Mouse (Mus musculus) liver, embryonic 16.5 days (tissue): Measurements from ENCODE around the gene Myh9. TPM values are rescaled to one million over a fixed set of nuclear protein-coding genes. Genes with fewer than 3 reads are reported as not detected.

Source experiments
- ATAC-seq: fragments of 200-750 bp; cut with Nextera tagmentation; 2 replicates; pipeline ENCODE4 v1.8.0; 2017; ENCODE audit warnings: low read depth, mild to moderate bottlenecking, moderate number of reproducible peaks, moderate library complexity
- H3K27ac ChIP-seq: fragments of 300-500 bp; sonication (generic); 2 replicates; pipeline ENCODE4 v1.5.1; 2014; ENCODE audit warnings: mild to moderate bottlenecking, low read length
- H3K27me3 ChIP-seq: fragments of 300-500 bp; sonication (generic); 2 replicates; pipeline ENCODE4 v1.6.1; 2014; ENCODE audit warnings: low read depth, low read length, mixed read lengths; ENCODE audit not compliant: control insufficient read depth, insufficient read depth
- H3K36me3 ChIP-seq: fragments of 300-500 bp; sonication (generic); 2 replicates; pipeline ENCODE4 v1.6.1; 2014; ENCODE audit warnings: mild to moderate bottlenecking; ENCODE audit not compliant: control insufficient read depth, insufficient read depth
- H3K4me1 ChIP-seq: fragments of 300-500 bp; sonication (generic); 2 replicates; pipeline ENCODE4 v1.6.1; 2014; ENCODE audit warnings: low read depth, low read length, mixed read lengths; ENCODE audit not compliant: control insufficient read depth
- H3K4me2 ChIP-seq: fragments of 300-500 bp; sonication (generic); 2 replicates; pipeline ENCODE4 v1.6.1; 2014; ENCODE audit warnings: low read depth, low read length, mixed read lengths
- H3K4me3 ChIP-seq: fragments of 300-500 bp; sonication (generic); 2 replicates; pipeline ENCODE4 v1.5.1; 2014; ENCODE audit warnings: low read depth, mild to moderate bottlenecking, low read length
- H3K9ac ChIP-seq: fragments of 300-500 bp; sonication (generic); 2 replicates; pipeline ENCODE4 v1.6.1; 2014; ENCODE audit warnings: low read depth, low read length
- H3K9me3 ChIP-seq: fragments of 300-500 bp; sonication (generic); replicated peaks from 2 replicates; pipeline ENCODE4 v1.6.1; 2016; ENCODE audit warnings: low read length; ENCODE audit not compliant: control insufficient read depth
- WGBS: fragments of 180-500 bp; shearing (Covaris S2); extraction: QIAGEN DNeasy Blood & Tissue Kit; methylation state at CpG from one replicate; pipeline ENCODE4 v1.1.7; 2014; ENCODE audit not compliant: insufficient replicate concordance; 5-methylcytosine and 5-hydroxymethylcytosine counted together
- polyA plus RNA-seq: library from polyadenylated mRNA; unstranded; fragments of >200 nt; fragmentation: Nextera tagmentation; extraction: Ambion mirVana; gene quantifications from 2 replicates; pipeline ENCODE4 v1.2.1, GENCODE M21; 2015

Myh9 gene
- polyA plus RNA-seq, 1 experiment from 2014 or later, result 21.9 TPM

GRCm38 (mm10) chr15:77770942-77771341 lies 71.0 kb downstream of the Myh9 start:
- Histone ChIP-seq H3K27ac (no peak overlapping the region), H3K9ac (no peak overlapping the region), H3K4me3 (no peak overlapping the region), H3K4me2 (no peak overlapping the region), H3K9me3 (no peaks in the 10 kb centered on the region), H3K4me1 (peaks cover 30% of the 10 kb centered on the region), H3K36me3 (peaks cover 95% of the 10 kb centered on the region), H3K27me3 (no peaks in the 10 kb centered on the region)
- no peak for ATAC-seq
- 92% methylated on average over 9 of the region's 9 CpGs for WGBS

GRCm38 (mm10) chr15:77770341-77770740 lies 71.6 kb downstream of the Myh9 start:
- Histone ChIP-seq H3K4me2 (no peak overlapping the region), H3K9ac (no peak overlapping the region), H3K4me3 (no peak overlapping the region), H3K27ac (no peak overlapping the region), H3K27me3 (no peaks in the 10 kb centered on the region), H3K9me3 (no peaks in the 10 kb centered on the region), H3K4me1 (peaks cover 28% of the 10 kb centered on the region), H3K36me3 (peaks cover 97% of the 10 kb centered on the region)
- 82% methylated on average over 5 of the region's 5 CpGs for WGBS
- no peak for ATAC-seq

- Histone ChIP-seq H3K4me3 (no peak overlapping the region), H3K36me3 (peaks cover 98% of the 10 kb centered on the region), H3K9me3 (no peaks in the 10 kb centered on the region), H3K9ac (no peak overlapping the region), H3K27me3 (no peaks in the 10 kb centered on the region), H3K4me1 (no peaks in the 10 kb centered on the region), H3K4me2 (no peak overlapping the region), H3K27ac (no peak overlapping the region)
- ATAC-seq, result no peak
- 89% methylated on average over 11 of the region's 11 CpGs for WGBS
These were observed 75.0 kb downstream of the Myh9 start for GRCm38 (mm10) chr15:77766981-77767380.

DNA sequence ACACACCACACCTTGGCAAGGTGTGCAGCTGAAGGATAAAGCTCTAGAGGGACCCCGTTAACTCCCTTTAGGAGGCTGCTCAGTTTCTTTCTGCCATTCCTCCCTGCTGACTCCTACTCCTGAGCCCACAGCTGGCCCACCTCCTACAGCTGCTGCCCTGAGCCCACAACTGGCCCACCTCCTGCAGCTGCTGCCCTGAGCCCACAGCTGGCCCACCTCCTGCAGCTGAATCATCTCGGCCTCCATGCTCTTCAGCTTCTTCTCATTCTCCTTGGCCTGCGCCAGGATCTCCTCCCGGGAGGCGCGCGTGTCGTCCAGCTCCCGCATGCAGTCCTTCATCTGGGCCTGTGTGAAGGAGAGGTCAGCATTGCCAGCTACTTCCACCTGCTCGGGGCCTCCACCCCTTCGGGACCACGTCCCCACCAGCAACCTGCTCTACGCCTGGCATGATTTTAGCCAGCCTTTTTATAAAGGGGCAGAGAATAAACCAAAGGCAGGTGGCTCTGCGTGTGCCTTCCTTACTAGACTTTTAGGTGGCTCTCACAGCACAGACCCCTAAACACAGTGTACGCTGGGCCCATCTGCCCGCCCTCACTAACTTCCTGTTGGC lies 76.4 kb downstream of the Myh9 start:
- H3K27me3 ChIP-seq, result no peaks in the 10 kb centered on the region
- WGBS, result 89% methylated on average over 16 of the region's 16 CpGs
- ATAC-seq, result no peak
- no peaks in the 10 kb centered on the region for H3K9me3 ChIP-seq
- H3K9ac ChIP-seq, result no peak overlapping the region
- H3K4me1 ChIP-seq, result no peaks in the 10 kb centered on the region
- H3K27ac ChIP-seq, result no peak overlapping the region
- H3K36me3 ChIP-seq, result peaks cover 96% of the 10 kb centered on the region
- H3K4me3 ChIP-seq, result no peak overlapping the region
- H3K4me2 ChIP-seq, result no peak overlapping the region

- Histone ChIP-seq H3K9ac (no peak overlapping the region), H3K4me2 (no peak overlapping the region), H3K4me1 (no peaks in the 10 kb centered on the region), H3K4me3 (no peak overlapping the region), H3K36me3 (peaks cover 90% of the 10 kb centered on the region), H3K27me3 (no peaks in the 10 kb centered on the region), H3K27ac (no peak overlapping the region), H3K9me3 (no peaks in the 10 kb centered on the region)
- ATAC-seq, result no peak
- WGBS, result 73% methylated on average over 13 of the region's 13 CpGs
These were observed 77.5 kb downstream of the Myh9 start for GRCm38 (mm10) chr15:77764391-77765006.

GRCm38 (mm10) chr15:77763702-77764101 lies 78.3 kb downstream of the Myh9 start:
- Histone ChIP-seq H3K9me3 (no peaks in the 10 kb centered on the region), H3K27ac (no peak overlapping the region), H3K4me2 (no peak overlapping the region), H3K27me3 (no peaks in the 10 kb centered on the region), H3K9ac (no peak overlapping the region), H3K36me3 (peaks cover 82% of the 10 kb centered on the region), H3K4me3 (no peak overlapping the region), H3K4me1 (no peaks in the 10 kb centered on the region)
- 90% methylated on average over 11 of the region's 11 CpGs for WGBS
- no peak for ATAC-seq

- H3K4me3 ChIP-seq, result no peak overlapping the region
- H3K9ac ChIP-seq, result no peak overlapping the region
- no peaks in the 10 kb centered on the region for H3K9me3 ChIP-seq
- H3K4me2 ChIP-seq, result no peak overlapping the region
- no peaks in the 10 kb centered on the region for H3K4me1 ChIP-seq
- H3K36me3 ChIP-seq, result peaks cover 75% of the 10 kb centered on the region
- no peak overlapping the region for H3K27ac ChIP-seq
- ATAC-seq, result no peak
- WGBS, result 89% methylated on average over 16 of the region's 16 CpGs
- H3K27me3 ChIP-seq, result no peaks in the 10 kb centered on the region
These were observed 78.9 kb downstream of the Myh9 start for GRCm38 (mm10) chr15:77763050-77763449.

DNA sequence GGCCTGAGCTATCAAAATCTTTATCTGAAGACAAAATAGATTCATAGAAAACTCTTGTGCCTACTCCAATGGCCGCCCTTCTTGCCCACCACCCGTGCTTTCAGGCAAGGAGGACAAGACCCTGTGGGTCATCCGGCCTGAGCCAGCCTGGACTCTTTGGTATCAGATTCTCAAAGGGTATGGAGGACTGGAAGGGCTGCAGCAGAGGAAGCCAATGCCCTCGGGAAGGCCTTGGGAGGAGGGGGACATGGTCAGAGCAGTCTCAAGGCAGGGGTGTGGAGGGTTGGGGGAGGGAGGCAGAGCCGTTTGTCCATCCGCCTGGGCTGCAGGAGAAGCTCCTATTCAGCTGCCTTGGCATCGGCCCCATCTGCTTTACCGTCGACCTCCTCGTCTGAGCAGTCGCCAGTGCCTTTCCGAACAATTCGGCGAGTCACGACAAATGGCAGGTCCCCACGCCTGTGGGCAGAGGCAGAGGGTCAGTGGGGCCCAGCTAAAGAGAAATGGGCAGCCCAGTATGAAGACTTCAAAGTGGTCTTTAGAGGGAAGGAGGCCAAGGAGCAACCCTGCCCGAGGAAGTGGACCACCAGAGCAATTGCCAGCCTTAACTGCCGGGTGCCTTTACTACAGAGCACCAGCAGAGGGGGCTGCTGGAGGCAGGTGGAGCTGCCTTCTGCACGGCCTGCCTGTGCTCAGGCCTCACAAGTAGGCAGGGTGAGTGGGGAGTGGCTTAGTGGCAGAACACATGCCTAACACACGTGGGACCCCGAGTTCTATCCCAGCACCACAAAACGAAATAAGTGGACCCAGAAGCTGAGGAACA lies 80.2 kb downstream of the Myh9 start:
- H3K4me2 ChIP-seq, result no peak overlapping the region
- ATAC-seq, result no peak
- H3K9me3 ChIP-seq, result no peaks in the 10 kb centered on the region
- no peak overlapping the region for H3K4me3 ChIP-seq
- no peak overlapping the region for H3K9ac ChIP-seq
- no peak overlapping the region for H3K27ac ChIP-seq
- H3K4me1 ChIP-seq, result peaks cover 4% of the 10 kb centered on the region
- peaks cover 62% of the 10 kb centered on the region for H3K36me3 ChIP-seq
- no peaks in the 10 kb centered on the region for H3K27me3 ChIP-seq
- WGBS, result 76% methylated on average over 22 of the region's 22 CpGs

DNA sequence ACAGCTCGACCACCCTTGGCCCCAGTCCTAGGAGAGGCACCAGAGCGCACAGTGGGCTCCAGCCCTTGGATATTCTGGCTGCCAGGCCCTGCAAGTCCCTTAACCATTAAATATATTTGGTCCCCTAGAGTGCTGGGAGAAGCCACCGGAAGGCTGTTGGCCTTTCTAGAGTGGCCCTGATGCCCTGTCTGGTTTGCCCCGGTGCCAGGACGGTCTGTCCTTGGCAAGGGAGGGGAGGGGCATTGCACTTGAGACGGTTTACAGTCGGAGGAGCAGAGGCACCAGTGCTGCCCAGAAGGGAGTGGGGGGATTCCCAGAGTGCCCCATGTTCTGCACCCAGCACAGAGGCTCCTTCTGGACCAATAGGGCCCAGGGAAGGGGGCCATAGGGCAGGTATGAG lies 80.9 kb downstream of the Myh9 start:
- no peak for ATAC-seq

More for the DNA sequence above, 80.9 kb downstream of the Myh9 start:
- Histone ChIP-seq H3K27ac (no peak overlapping the region), H3K4me2 (no peak overlapping the region), H3K9ac (no peak overlapping the region), H3K36me3 (peaks cover 56% of the 10 kb centered on the region), H3K9me3 (no peaks in the 10 kb centered on the region), H3K27me3 (no peaks in the 10 kb centered on the region), H3K4me1 (peaks cover 11% of the 10 kb centered on the region), H3K4me3 (no peak overlapping the region)
- WGBS, result 85% methylated on average over 7 of the region's 7 CpGs
